Mouse (Mus musculus) ES-Bruce4 (cell line): ENCODE measurements around the gene Slc39a2.

Source experiments
- CTCF ChIP-seq: IDR thresholded peaks from one replicate; pipeline ENCODE4 v1.8.1; 2011; ENCODE audit warnings: low read depth, low read length
- EP300 ChIP-seq: IDR thresholded peaks from 2 replicates; pipeline ENCODE4 v1.6.1; 2011; ENCODE audit warnings: low read depth, low read length; ENCODE audit not compliant: insufficient read depth
- POLR2A ChIP-seq: IDR thresholded peaks from one replicate; pipeline ENCODE4 v1.8.1; 2011; ENCODE audit warnings: low read length; ENCODE audit not compliant: insufficient read depth

DNA sequence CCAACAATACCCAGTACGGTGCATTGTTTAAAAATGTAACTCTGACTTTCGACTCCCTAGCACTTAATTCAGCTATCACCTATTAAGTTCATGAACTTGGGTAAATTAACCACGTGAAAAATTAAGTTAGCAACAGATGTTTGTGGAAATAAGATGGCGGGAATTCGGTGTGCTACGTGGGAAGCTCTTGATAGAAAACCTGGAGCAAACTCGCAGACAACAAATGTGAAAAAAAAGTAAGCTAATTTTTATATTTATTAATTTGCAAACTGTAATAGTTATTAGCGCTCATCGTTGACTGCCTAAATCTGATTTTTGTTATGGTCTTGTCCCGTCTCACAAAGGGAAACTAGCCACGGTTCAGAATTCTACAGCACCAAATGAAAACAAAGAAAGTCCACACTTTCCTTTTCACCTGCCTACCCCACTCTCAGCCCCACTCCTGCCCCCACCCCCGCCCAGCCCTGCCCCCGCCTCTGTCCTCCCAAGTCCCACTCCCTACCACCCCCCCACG is 8.6 kb upstream of the Slc39a2 start:
- no peak for TF ChIP-seq CTCF
- TF ChIP-seq EP300 = no peak
- TF ChIP-seq POLR2A = no peak
